In genomic region chr9:107354826-107355225, GRCm38 (mm10) we compare ENCODE assay signal across 28 mouse cellular contexts. TPM values are rescaled to one million over a fixed set of nuclear protein-coding genes. Genes with fewer than 3 reads are reported as not detected.
"Had no signal": no experiment of that assay in that cellular context is flagged by ENCODE, and none has a peak within 500 bp of the region (broad histone marks: within the 10 kb centered on the region; RNA-seq: fewer than 3 reads in every experiment).

No protein-coding gene starts in this region.

- H3K9ac ChIP-seq: heart, embryonic 13.5 days; heart, embryonic 15.5 days; hindbrain, embryonic 13.5 days; hindbrain, embryonic 15.5 days; kidney, embryonic 15.5 days; limb, embryonic 13.5 days; limb, embryonic 15.5 days; liver, embryonic 12.5 days; liver, embryonic 14.5 days had no signal

- H3K9me3 ChIP-seq: heart, embryonic 13.5 days; heart, embryonic 15.5 days; hindbrain, embryonic 13.5 days; hindbrain, embryonic 15.5 days; kidney, embryonic 15.5 days; limb, embryonic 13.5 days; limb, embryonic 15.5 days; liver, embryonic 12.5 days had no signal

- H3K4me2 ChIP-seq: heart, embryonic 11.5 days; heart, embryonic 13.5 days; heart, embryonic 15.5 days; hindbrain, embryonic 13.5 days; hindbrain, embryonic 15.5 days; kidney, embryonic 15.5 days; limb, embryonic 13.5 days; limb, embryonic 15.5 days; liver, embryonic 12.5 days had no signal

- H3K4me3 ChIP-seq: heart, adult 2 months; heart, embryonic 13.5 days; heart, embryonic 15.5 days; hindbrain, embryonic 13.5 days; hindbrain, embryonic 15.5 days; kidney, embryonic 15.5 days; left cerebral cortex, adult 2 months; limb, embryonic 13.5 days; limb, embryonic 15.5 days; liver, embryonic 12.5 days had no signal

- H3K4me1 ChIP-seq: heart, embryonic 15.5 days; hindbrain, embryonic 13.5 days; hindbrain, embryonic 15.5 days; kidney, embryonic 15.5 days; limb, embryonic 13.5 days; limb, embryonic 15.5 days; liver, embryonic 12.5 days had no signal

- H3K27ac ChIP-seq: heart, adult 2 months; heart, embryonic 13.5 days; heart, embryonic 15.5 days; hindbrain, embryonic 13.5 days; hindbrain, embryonic 15.5 days; hindbrain, postnatal 0 days; kidney, embryonic 15.5 days; kidney, postnatal 0 days; left cerebral cortex, adult 2 months; limb, embryonic 13.5 days; limb, embryonic 15.5 days; liver, embryonic 12.5 days; liver, embryonic 14.5 days had no signal

- DNase-seq: gastrocnemius, postnatal 14 days; gastrocnemius, postnatal 36 days; heart, adult 11 months; heart, adult 2 months; heart, postnatal 14 days; heart, postnatal 36 days; kidney, adult 11 months; kidney, adult 2 months; kidney, adult 9 months; kidney, postnatal 14 days; kidney, postnatal 36 days; layer of hippocampus, adult 9-11 months; layer of hippocampus, postnatal 36 days had no signal

- H3K36me3 ChIP-seq: heart, embryonic 13.5 days; heart, embryonic 15.5 days; hindbrain, embryonic 13.5 days; hindbrain, embryonic 15.5 days; kidney, embryonic 15.5 days; limb, embryonic 13.5 days; limb, embryonic 15.5 days; liver, embryonic 12.5 days had no signal

- ATAC-seq: hindbrain, postnatal 0 days; intestine, embryonic 16.5 days; liver, embryonic 12.5 days had no signal

RNA-seq across cellular contexts. Expression of gene Cacna2d2, which starts 44.6 kb away (rescaled TPM):
- total RNA-seq: liver, adult 2 months had no signal
- polyA plus RNA-seq: liver, adult 2 months had no signal
